Mouse (Mus musculus): ENCODE data around the gene Mllt1.

DNA sequence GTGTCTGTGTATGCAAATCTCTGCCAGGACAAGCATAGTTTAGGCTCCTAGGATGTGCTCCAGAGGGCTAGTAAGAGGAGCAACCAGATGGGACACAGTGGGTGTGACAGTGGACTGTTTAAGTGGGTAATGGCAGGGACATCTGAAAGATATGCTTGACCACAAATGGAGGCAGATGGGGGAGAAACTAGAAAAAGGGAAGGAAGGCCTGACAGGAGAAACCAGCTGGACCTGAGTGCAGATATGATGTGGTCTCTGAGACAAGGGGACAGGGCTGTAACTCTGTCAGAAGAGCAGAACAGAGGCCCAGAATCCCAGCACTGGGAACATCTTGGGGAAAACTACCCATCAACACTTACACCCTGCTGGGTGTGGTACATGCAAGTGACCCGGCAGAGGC lies 5.7 kb downstream of the Mllt1 start:
- TF ChIP-seq GATA1 (IDR thresholded peaks at IDR 0.05; ENCODE audit: borderline replicate concordance, low read length), result no peak
- TF ChIP-seq FLI1 (IDR thresholded peaks at IDR 0.05; ENCODE audit: low read length), result no peak
